Mouse (Mus musculus): ENCODE data around the gene Bves.
"Not testable (repeated sequence)": the region's sequence is repeated elsewhere in the genome, so short reads cannot be mapped to it uniquely, and the experiment has no call there.

The Bves gene

GRCm38 (mm10) chr10:45348143-45348542 is 12.6 kb downstream of the Bves start:
- not testable (repeated sequence) for DNase-seq (ENCODE audit: low spot score in 2 of 2)

- no peak for DNase-seq (ENCODE audit: low spot score in 2 of 2)
Measured at GRCm38 (mm10) chr10:45356091-45356490, 20.5 kb downstream of the Bves start.

- no peak for DNase-seq (ENCODE audit: low spot score in 2 of 2)
Measured at GRCm38 (mm10) chr10:45363396-45363795, 27.8 kb downstream of the Bves start.

GRCm38 (mm10) chr10:45366987-45367705 is 31.6 kb downstream of the Bves start:
- DNase-seq (ENCODE audit: low spot score in 2 of 2) = no peak

- DNase-seq (ENCODE audit: low spot score in 2 of 2) = no peak
Measured at GRCm38 (mm10) chr10:45369639-45370038, 34.1 kb downstream of the Bves start.

- DNase-seq (ENCODE audit: low spot score in 2 of 2) = no peak
Measured at GRCm38 (mm10) chr10:45370545-45370944, 35.0 kb downstream of the Bves start.

GRCm38 (mm10) chr10:45372994-45373692 is 37.6 kb downstream of the Bves start:
- DNase-seq (ENCODE audit: low spot score in 2 of 2) = peak in 1 of 2 experiments; percentile 52

GRCm38 (mm10) chr10:45378269-45378668 is 42.7 kb downstream of the Bves start:
- no peak for DNase-seq (ENCODE audit: low spot score in 2 of 2)

GRCm38 (mm10) chr10:45381937-45382636 is 46.5 kb downstream of the Bves start:
- DNase-seq (ENCODE audit: low spot score in 2 of 2) = no peak

- DNase-seq (ENCODE audit: low spot score in 2 of 2) = no peak
Measured at GRCm38 (mm10) chr10:45382637-45382958, 47.0 kb downstream of the Bves start.

GRCm38 (mm10) chr10:45398211-45398610 is 62.6 kb downstream of the Bves start:
- DNase-seq (ENCODE audit: low spot score in 2 of 2) = no peak

GRCm38 (mm10) chr10:45399702-45400243 is 64.2 kb downstream of the Bves start:
- no peak for DNase-seq (ENCODE audit: low spot score in 2 of 2)

GRCm38 (mm10) chr10:45410624-45411341 is 75.2 kb downstream of the Bves start:
- no peak for DNase-seq (ENCODE audit: low spot score in 2 of 2)

- DNase-seq (ENCODE audit: low spot score in 2 of 2) = no peak
Measured at GRCm38 (mm10) chr10:45411741-45412140, 76.2 kb downstream of the Bves start.

- DNase-seq (ENCODE audit: low spot score in 2 of 2) = no peak
Measured at GRCm38 (mm10) chr10:45412144-45412543, 76.6 kb downstream of the Bves start.
